Mouse (Mus musculus): ENCODE data around the gene Dpagt1.

DNA sequence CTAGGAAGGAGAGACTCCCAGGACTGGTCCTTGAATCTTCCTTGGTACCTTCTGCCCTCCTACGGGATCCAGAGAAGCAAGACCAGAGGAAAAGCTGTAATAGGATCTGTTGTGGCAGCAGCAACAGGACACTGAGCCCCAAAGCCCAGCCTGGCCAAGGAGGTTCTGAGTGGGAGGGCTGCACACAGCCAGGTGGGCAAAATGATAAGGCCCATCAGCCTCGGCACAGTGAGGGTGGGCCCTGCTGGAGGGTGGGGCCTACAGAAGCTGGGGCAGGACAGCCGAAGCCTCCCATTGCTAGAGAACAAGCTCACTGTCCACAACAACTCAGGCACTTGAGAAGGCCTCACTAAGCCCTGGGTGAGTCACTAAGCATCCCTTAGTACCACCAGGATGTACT lies 16.4 kb downstream of the Dpagt1 start:
- TF ChIP-seq CTCF (IDR thresholded peaks at IDR 0.05; ENCODE audit: extremely low read depth, insufficient read depth, insufficient read length, insufficient replicate concordance) (no peak), POLR2A (IDR thresholded peaks at IDR 0.05; ENCODE audit: low read depth, low read length) (no peak; the same call in 1 of the 2 replicates)
